Mouse (Mus musculus) midbrain, postnatal 0 days (tissue): Measurements from ENCODE around the gene Prm1. TPM values are rescaled to one million over a fixed set of nuclear protein-coding genes. Genes with fewer than 3 reads are reported as not detected.
A peak's percentile ranks its signal among the peaks of the same experiment; 100 is the strongest.

Experiments
- ATAC-seq: fragments of 200-750 bp; cut with Nextera tagmentation; 2 replicates; pipeline ENCODE4 v1.8.0; 2017; ENCODE audit warnings: moderate number of reproducible peaks, mild to moderate bottlenecking, moderate TSS enrichment, moderate library complexity; ENCODE audit not compliant: low FRiP score
- DNase-seq: peaks from one replicate; pipeline ENCODE4 v3.0.0-alpha.2; 2015; ENCODE audit warnings: low spot score
- H3K27ac ChIP-seq: fragments of 300-500 bp; sonication (generic); 2 replicates; pipeline ENCODE4 v1.5.1; 2014; ENCODE audit warnings: low read depth, mild to moderate bottlenecking, low read length, mixed read lengths
- H3K27me3 ChIP-seq: fragments of 300-500 bp; sonication (generic); 2 replicates; pipeline ENCODE4 v1.6.1; 2014; ENCODE audit warnings: low read length, control low read depth, mixed read lengths; ENCODE audit not compliant: insufficient read depth
- H3K36me3 ChIP-seq: fragments of 300-500 bp; sonication (generic); 2 replicates; pipeline ENCODE4 v1.6.1; 2014; ENCODE audit warnings: low read length, control low read depth, mixed read lengths; ENCODE audit not compliant: insufficient read depth
- H3K4me1 ChIP-seq: fragments of 300-500 bp; sonication (generic); 2 replicates; pipeline ENCODE4 v1.6.1; 2014; ENCODE audit warnings: mild to moderate bottlenecking, control low read depth, antibody characterized with exemption, low read length, mixed read lengths; ENCODE audit not compliant: insufficient read depth
- H3K4me2 ChIP-seq: fragments of 300-500 bp; sonication (generic); 2 replicates; pipeline ENCODE4 v1.6.1; 2014; ENCODE audit warnings: low read depth, mild to moderate bottlenecking, low read length, mixed read lengths; ENCODE audit not compliant: poor library complexity, severe bottlenecking
- H3K4me3 ChIP-seq: fragments of 300-500 bp; sonication (generic); 2 replicates; pipeline ENCODE4 v1.5.1; 2014; ENCODE audit warnings: low read depth, mild to moderate bottlenecking, low read length, moderate library complexity
- H3K9ac ChIP-seq: fragments of 300-500 bp; sonication (generic); replicated peaks from 2 replicates; pipeline ENCODE4 v1.6.1; 2014; ENCODE audit warnings: mild to moderate bottlenecking, low read length, moderate library complexity, mixed read lengths; ENCODE audit not compliant: poor library complexity, severe bottlenecking
- H3K9me3 ChIP-seq: fragments of 300-500 bp; sonication (generic); 2 replicates; pipeline ENCODE4 v1.6.1; 2016; ENCODE audit warnings: low read length, control low read depth
- CTCF ChIP-seq: IDR thresholded peaks from 2 replicates; pipeline ENCODE4 v1.5.1; 2016; ENCODE audit warnings: antibody characterized with exemption, mild to moderate bottlenecking
- WGBS: fragments of 180-500 bp; shearing (Covaris S2); extraction: QIAGEN DNeasy Blood & Tissue Kit; methylation state at CpG from one replicate; pipeline ENCODE4 v1.1.7; 2014; 5-methylcytosine and 5-hydroxymethylcytosine counted together
- polyA plus RNA-seq: library from polyadenylated mRNA; unstranded; fragments of >200 nt; fragmentation: Nextera tagmentation; extraction: Ambion mirVana; gene quantifications from 2 replicates; pipeline ENCODE4 v1.2.1, GENCODE M21; 2015
- total RNA-seq: library from RNA; depleted of rRNA; stranded (reverse); fragments of >200 nt; gene quantifications from 2 replicates; pipeline ENCODE4 v1.2.3, GENCODE M21; 2014; rRNA removed

The Prm1 gene
- total and polyA plus RNA-seq, 2 experiments from 2014 or later: not detected

DNA sequence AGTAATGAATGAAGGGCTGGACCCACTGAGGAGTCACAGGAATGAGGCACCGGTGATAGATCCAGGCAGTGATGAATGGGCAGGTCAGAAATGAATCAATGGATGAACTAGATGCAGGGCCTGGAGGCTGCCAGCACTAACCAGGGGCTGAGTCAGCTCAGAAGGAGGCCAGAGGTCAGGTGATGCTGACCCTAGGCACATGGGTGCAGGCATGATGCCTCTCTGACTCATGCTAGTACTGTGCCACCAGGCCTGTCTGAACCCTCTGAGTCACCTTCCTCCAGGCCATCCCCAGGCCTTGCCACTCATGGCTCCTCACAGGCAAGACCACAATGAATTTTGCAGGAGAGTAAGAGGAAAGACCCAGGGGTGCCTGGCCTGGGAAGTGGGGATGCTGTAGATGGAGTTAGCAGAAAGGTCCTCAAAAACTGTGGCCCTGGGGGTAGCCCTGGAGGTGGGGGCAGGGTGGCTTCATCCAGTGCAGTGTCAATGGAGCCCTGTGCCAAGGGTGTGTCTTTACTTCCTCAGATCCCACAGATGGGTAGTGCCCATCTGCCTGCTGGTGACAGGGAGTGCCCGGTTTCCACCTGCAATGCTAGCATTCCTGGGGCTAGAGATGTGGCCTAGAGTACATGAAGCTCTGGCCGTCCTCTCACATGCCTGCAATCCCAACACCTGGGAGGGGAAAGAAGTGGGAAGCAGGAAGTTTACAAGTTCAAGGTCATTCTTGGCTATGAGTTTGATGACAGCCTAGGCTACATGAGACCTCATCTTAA lies 50.9 kb downstream of the Prm1 start:
- Histone ChIP-seq H3K36me3 (no peaks in the 10 kb centered on the region), H3K4me3 (no peak overlapping the region), H3K4me1 (no peaks in the 10 kb centered on the region), H3K9me3 (no peaks in the 10 kb centered on the region), H3K9ac (no peak overlapping the region), H3K27me3 (no peaks in the 10 kb centered on the region), H3K27ac (no peak overlapping the region), H3K4me2 (no peak overlapping the region)
- TF ChIP-seq CTCF: no peak
- ATAC-seq (no peak), DNase-seq (no peak)
- 87% methylated on average over 3 of the region's 3 CpGs for WGBS

DNA sequence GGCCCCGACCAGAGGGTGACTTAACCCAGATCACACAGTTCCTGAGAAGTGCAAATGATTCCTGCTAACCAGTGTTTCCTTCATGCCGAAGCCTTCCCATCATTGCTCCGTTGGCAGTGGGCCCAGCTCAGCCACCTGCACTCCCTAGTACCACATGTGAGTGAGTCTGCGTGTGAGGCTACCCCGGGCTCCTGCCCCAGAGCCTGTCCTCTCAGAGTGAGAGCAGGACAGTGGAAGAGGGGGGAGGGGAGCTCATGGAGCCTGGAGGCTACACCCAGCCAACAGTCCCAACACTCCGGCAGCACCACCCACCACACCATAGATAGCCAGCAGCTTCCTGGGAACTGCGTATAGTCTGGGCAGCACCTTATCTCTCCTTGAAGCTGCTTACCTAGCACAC lies 55.8 kb downstream of the Prm1 start:
- no peak for TF ChIP-seq CTCF
- no peak for ATAC-seq
- peak; percentile 55 for DNase-seq
- Histone ChIP-seq H3K36me3 (no peaks in the 10 kb centered on the region), H3K4me2 (no peak overlapping the region), H3K27ac (no peak overlapping the region), H3K27me3 (no peaks in the 10 kb centered on the region), H3K4me1 (no peaks in the 10 kb centered on the region), H3K9ac (no peak overlapping the region), H3K4me3 (no peak overlapping the region), H3K9me3 (no peaks in the 10 kb centered on the region)
- WGBS: 68% methylated on average over 7 of the region's 7 CpGs

DNA sequence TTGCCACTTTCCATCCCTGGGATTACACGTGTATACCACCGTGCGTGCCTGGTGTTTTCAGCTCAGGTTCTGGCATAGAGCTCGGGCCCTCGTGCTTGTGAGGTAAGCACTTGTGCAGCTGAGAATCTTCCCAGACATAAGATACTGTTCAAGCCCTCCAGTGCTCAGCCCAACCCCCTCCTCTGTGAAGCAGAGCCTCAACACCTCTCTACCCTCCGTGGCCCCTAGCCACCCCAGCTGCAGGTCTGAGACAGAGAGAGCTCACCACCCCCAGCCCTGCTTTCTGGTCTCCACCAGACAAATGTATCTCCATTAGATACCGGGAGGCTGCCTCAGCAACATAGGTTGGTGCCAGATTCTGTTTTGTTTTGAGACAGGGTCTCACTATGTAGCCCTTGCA lies 56.4 kb downstream of the Prm1 start:
- 78% methylated on average over 7 of the region's 7 CpGs for WGBS
- H3K36me3 ChIP-seq: no peaks in the 10 kb centered on the region
- H3K9me3 ChIP-seq: no peaks in the 10 kb centered on the region
- H3K27ac ChIP-seq: no peak overlapping the region
- no peak overlapping the region for H3K9ac ChIP-seq
- no peaks in the 10 kb centered on the region for H3K4me1 ChIP-seq
- no peak overlapping the region for H3K4me2 ChIP-seq
- no peak overlapping the region for H3K4me3 ChIP-seq
- ATAC-seq (no peak), DNase-seq (no peak)
- H3K27me3 ChIP-seq: no peaks in the 10 kb centered on the region
- no peak for TF ChIP-seq CTCF

Other genes with a start within 250 kb of the Prm1 start
- 4.1 and 7.9 TPM in 2 replicates for gene Socs1, start 20.3 kb downstream of the Prm1 start, total RNA-seq
- 4.6 and 4.8 TPM in 2 replicates for gene Socs1, start 20.3 kb downstream of the Prm1 start, polyA plus RNA-seq
- gene Tnp2, start 17.2 kb downstream of the Prm1 start, total RNA-seq: not detected in 2 replicates
- gene Tnp2, start 17.2 kb downstream of the Prm1 start, polyA plus RNA-seq: not detected in 2 replicates
- not detected in 2 replicates for gene Prm3, start 14.9 kb downstream of the Prm1 start, total RNA-seq
- gene Prm3, start 14.9 kb downstream of the Prm1 start, polyA plus RNA-seq: not detected in 2 replicates
- gene Prm2, start 9.7 kb downstream of the Prm1 start, total RNA-seq: not detected in 2 replicates
- gene Prm2, start 9.7 kb downstream of the Prm1 start, polyA plus RNA-seq: not detected in 2 replicates
- not detected in 2 replicates for gene Gm11172, start 7.1 kb upstream of the Prm1 start, total RNA-seq
- not detected in 2 replicates for gene Gm11172, start 7.1 kb upstream of the Prm1 start, polyA plus RNA-seq
- 0.14 and 1.1 TPM in 2 replicates for gene Rmi2, start 29.2 kb upstream of the Prm1 start, total RNA-seq
- gene Rmi2, start 29.2 kb upstream of the Prm1 start, polyA plus RNA-seq: 0.22 and 0.25 TPM in 2 replicates